Mouse (Mus musculus) brain, embryonic 14.5 days (tissue): ENCODE data around the gene Mettl3. TPM values are rescaled to one million over a fixed set of nuclear protein-coding genes. Genes with fewer than 3 reads are reported as not detected.
"Not testable (repeated sequence)": the region's sequence is repeated elsewhere in the genome, so short reads cannot be mapped to it uniquely, and the experiment has no call there.

Experiments
- DNase-seq: peaks from one replicate; pipeline ENCODE4 v3.0.0-alpha.2; 2011; ENCODE audit warnings: low read depth
- CTCF ChIP-seq: fragments of 200-500 bp; IDR thresholded peaks from 2 replicates; pipeline ENCODE4 v1.5.1; 2012; ENCODE audit warnings: inconsistent platforms, mild to moderate bottlenecking, moderate library complexity, borderline replicate concordance; ENCODE audit not compliant: insufficient read depth, insufficient read length; ENCODE audit errors: extremely low read depth
- POLR2A ChIP-seq: fragments of 200-500 bp; IDR thresholded peaks from 2 replicates; pipeline ENCODE4 v1.6.1; 2012; ENCODE audit warnings: mild to moderate bottlenecking, inconsistent platforms, borderline replicate concordance; ENCODE audit not compliant: poor library complexity, insufficient read depth, insufficient read length, severe bottlenecking; ENCODE audit errors: extremely low read depth
- polyA plus RNA-seq: library from polyadenylated mRNA; depleted of rRNA; stranded (reverse); fragments of >200 nt; gene quantifications from 2 replicates; pipeline ENCODE4 v1.2.3, GENCODE M21; 2012

Gene Mettl3
- polyA plus RNA-seq, 1 experiment: 46.2 TPM

DNA sequence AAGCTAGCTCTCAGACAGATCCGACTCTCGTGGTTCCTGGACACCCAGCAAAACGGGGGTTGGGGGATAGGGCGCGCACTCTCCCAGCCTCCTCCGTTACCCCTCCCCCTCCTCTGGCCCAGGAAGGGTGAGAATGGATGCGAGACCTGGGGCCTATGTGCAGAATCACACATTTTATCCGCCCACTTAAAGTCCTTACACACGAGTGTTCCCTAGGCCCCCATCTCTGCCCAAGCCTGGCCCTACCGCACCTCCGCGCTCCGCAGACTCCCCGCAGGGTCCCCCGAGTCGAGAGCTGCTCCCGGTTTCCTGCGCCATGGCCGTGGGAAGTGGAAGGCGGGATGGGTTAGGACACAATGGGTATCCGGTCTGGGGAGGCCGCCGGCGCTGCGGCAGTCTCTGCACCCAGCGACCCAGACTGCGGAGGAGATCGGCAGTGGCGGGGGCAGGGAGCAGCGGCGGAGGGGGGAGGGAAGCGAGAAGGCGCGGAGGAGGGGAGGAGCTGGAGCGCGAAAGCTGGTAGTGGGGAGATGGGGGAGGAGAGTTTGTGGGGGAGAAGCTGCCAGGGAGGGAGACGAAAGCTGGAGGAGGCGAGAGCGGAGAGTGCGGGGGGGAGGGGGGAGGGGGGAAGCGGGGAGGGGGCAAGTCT is 11.0 kb upstream of the Mettl3 start:
- peak; percentile 94 for DNase-seq
- TF ChIP-seq CTCF (no peak), POLR2A (peak; percentile 68; the same call in 1 of the 2 replicates)

GRCm38 (mm10) chr14:52315283-52315780 is 10.4 kb upstream of the Mettl3 start:
- no peak for TF ChIP-seq POLR2A
- TF ChIP-seq CTCF: no peak
- DNase-seq: no peak

DNA sequence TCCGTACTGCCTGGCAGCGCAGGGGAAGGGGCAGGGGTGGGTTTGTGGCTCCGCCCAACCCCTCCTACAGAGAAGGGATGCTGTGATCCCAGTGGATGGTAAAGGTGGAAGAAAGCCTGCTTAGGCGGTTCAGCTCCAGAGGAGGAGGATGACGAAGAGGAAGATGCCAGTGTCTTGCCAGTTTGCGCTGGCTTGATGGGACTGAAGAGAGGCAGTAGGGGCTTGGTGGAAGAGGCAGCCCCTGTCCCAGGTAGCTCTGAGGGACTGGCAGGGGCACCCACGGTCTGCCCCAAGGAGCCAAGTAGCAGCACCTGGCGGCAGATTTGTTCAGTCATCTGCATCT is 9.9 kb upstream of the Mettl3 start:
- DNase-seq: no peak
- TF ChIP-seq CTCF: no peak
- no peak for TF ChIP-seq POLR2A

DNA sequence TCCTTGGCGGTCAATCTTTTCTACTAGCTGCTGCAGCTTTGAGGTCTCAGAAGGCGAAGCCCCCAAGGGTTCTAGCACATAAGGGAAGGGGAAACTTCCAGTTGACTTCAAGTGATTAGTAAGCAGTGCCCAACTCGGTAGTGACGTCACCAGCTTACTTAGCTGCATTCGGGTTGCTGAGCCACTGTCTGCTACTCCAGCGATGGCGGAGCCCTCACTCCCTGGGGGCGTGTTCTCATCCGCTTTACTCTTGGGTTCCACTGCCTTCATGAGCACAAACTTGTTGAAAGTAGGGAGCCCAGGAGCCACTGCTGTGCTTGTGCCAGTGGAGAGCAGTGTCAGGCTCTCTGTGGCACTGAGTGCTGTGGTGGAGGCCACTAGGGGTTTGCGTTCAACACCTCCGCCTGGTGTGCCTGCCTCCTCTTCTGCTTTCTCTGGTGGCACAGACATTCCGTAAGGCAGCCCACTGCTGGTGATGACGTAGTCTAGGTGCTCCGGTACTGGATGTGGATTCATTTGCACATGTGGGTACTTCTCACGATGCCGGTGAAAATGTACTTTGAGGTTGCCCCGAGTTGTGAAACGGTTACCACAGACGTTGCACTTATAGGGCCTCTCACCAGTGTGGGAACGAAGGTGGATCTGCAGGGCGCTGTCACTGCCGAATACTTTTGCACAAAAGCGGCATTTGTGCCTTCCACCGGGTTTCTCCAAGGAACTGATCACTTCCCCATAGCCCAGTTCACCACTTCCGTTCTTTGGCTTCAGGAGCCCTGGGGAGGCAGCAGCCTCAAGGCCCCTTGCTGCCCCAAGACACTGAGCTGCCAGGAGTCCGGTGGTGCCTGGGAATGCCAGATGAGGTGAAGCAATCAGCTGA is 9.2 kb upstream of the Mettl3 start:
- TF ChIP-seq POLR2A (no peak), CTCF (no peak)
- DNase-seq: no peak

DNA sequence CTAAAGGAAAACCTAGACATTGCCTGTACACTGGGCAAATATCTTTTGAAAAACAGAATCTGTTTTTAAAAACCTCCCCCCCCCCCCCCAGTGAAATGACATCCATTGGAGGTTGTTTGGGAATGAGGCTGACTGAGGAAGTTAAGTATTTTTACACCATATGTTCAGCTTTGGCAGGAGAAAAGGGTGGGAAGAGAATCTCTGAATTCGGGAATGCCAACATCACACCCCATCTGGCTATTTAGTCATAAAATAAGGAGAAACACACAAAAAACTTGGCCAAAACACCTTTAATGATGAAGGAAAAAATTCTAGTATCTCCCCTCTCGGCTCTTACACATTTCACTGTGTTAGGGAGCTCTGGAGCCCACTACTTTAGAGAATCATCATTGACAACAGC is 6.0 kb upstream of the Mettl3 start:
- TF ChIP-seq POLR2A: no peak
- TF ChIP-seq CTCF: no peak
- peak; percentile 84 for DNase-seq

DNA sequence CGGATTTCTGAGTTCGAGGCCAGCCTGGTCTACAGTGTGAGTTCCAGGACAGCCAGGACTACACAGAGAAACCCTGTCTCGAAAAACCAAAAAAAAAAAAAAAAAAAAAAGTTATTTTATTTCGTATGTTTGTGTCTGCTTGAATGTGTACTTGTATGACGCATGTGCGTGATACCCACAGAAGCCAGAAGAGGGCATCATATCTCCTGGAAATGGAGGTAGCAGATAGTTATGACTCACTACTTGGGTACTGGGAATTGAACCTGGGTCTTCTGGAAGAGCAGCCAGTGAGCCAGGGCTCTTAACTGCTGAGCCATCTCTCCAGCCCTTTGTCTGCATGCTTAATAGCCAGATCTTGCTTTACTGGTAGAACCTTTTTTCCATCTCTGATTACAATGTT is 5.4 kb upstream of the Mettl3 start:
- not testable (repeated sequence) for DNase-seq

DNA sequence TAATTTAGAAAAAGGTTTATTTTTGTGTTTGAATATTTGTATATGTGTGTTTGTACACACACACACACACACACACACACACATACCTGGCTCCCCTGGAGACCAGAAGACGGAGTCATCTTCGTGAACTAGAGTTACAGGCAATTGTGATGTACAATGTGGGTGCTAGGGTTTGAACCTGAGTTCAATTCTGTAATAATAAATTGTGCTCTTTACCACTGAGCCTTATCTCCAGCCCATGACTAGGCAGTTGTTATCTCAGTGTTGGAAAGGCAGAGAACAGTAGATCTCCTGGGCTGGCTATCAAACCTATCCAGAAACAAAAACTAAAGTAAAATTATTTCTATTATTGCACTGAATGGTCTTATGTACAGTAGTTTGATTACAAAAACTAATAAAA is 1.2 kb upstream of the Mettl3 start:
- DNase-seq: no peak
- TF ChIP-seq POLR2A (no peak), CTCF (no peak)

DNA sequence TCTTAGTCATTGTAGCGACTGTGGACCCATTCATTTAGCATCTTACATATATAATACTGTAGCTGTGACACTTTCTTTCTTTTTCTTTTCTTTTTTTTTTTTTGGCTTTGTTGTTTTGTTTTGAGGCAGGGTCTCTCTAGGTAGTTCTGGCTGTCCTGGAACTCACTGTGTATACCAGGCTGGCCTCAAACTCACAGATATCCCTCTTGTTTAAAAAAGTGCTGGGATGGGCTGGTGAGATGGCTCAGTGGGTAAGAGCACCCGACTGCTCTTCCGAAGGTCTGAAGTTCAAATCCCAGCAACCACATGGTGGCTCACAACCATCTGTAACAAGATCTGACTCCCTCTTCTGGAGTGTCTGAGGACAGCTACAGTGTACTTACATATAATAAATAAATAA is 1.4 kb downstream of the Mettl3 start:
- DNase-seq: not testable (repeated sequence)

DNA sequence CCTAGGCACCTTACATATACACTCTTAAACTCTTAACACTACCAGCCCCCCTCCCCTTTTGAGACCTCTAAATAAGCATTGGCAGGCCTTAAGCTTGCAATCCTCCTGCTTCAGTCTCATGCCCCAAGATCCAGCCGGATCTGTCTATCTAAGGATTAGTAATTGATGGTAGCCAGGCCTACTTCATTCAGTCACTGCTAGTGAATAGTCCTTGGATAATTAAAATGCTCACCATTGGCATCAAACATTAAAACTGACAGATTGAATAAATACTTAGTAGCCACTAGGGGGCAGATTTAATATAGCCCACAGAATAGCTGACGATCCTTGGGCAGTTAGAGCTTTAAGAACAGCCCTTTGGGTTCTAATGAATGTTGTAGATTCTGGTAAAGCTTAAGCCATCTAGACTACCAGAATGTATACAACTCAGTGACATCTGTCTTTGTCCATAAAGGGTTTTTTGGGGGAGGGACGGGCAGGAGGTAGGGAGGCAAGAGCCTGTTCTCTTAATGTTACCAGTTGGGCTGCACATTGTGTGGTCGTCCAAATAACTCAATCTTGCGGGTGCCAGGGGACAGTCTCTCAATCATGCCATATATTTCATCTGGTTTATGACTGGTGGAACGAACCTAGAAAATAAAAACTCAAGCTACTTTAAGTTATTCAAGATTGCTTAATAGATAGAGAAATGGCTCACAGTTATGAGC is 9.2 kb downstream of the Mettl3 start:
- DNase-seq: peak; percentile 79
- TF ChIP-seq CTCF (peak; percentile 9; the same call in 1 of the 2 replicates), POLR2A (no peak)

GRCm38 (mm10) chr14:52284191-52284590 is 20.7 kb downstream of the Mettl3 start:
- DNase-seq: no peak
- TF ChIP-seq CTCF: no peak
- TF ChIP-seq POLR2A: no peak

DNA sequence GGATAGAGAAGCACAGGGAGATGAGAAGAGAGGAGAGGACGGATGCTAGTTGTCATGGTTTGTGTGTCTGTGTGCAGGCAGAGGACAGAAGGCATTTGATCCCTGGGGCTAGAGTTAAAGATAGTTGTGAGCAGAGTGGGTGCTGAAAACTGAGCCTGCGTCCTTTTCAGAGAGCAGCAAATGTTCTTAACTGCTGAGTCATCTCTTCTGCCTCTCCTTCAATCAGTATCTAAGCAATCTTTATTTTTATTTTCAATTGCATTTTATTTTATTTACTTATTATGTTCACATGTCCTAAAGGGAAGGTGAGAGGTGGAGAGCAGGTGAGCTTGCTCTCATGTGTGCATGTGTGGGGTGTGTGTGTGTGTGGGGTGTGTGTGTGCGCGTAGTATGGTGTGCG is 21.3 kb downstream of the Mettl3 start:
- no peak for TF ChIP-seq POLR2A
- no peak for TF ChIP-seq CTCF
- no peak for DNase-seq

DNA sequence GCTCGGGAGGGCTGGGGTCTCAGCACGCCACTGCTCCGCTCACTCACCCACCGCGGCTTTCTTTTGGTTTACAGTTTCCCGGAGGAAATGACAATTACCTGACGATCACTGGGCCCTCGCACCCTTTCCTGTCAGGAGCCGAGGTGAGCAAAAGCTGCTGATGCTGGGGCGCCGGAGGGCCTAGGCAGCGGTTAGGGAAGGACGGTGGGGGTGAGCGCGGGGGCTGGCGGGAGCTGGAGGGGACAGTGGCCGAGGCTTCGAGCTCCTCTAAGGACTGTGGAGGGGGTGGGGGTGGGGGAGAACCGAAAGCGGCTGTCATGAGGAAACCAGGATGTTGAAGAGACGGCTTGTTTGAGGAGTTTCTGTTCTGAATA is 25.2 kb downstream of the Mettl3 start:
- DNase-seq: no peak

More for the DNA sequence above, 25.2 kb downstream of the Mettl3 start:
- TF ChIP-seq CTCF: no peak
- TF ChIP-seq POLR2A: no peak
